Mouse (Mus musculus) stomach, embryonic 16.5 days (tissue): ENCODE results near the gene 1810043G02Rik. TPM values are rescaled to one million over a fixed set of nuclear protein-coding genes. Genes with fewer than 3 reads are reported as not detected.

Experiments used
- ATAC-seq: fragments of 200-750 bp; cut with Nextera tagmentation; 2 replicates; pipeline ENCODE4 v1.8.0; 2017; ENCODE audit warnings: moderate number of reproducible peaks, moderate TSS enrichment; ENCODE audit not compliant: insufficient read depth, low FRiP score
- H3K27ac ChIP-seq: fragments of 300-500 bp; sonication (generic); 2 replicates; pipeline ENCODE4 v1.5.1; 2014; ENCODE audit warnings: low read length
- H3K27me3 ChIP-seq: fragments of 300-500 bp; sonication (generic); 2 replicates; pipeline ENCODE4 v1.6.1; 2014; ENCODE audit warnings: low read length, control low read depth, mixed read lengths; ENCODE audit not compliant: control insufficient read depth, insufficient read depth
- H3K36me3 ChIP-seq: fragments of 300-500 bp; sonication (generic); 2 replicates; pipeline ENCODE4 v1.6.1; 2014; ENCODE audit warnings: low read length; ENCODE audit not compliant: control insufficient read depth, insufficient read depth
- H3K4me1 ChIP-seq: fragments of 300-500 bp; sonication (generic); 2 replicates; pipeline ENCODE4 v1.6.1; 2014; ENCODE audit warnings: low read length, control low read depth, mixed read lengths; ENCODE audit not compliant: control insufficient read depth, insufficient read depth
- H3K4me2 ChIP-seq: fragments of 300-500 bp; sonication (generic); 2 replicates; pipeline ENCODE4 v1.6.1; 2014; ENCODE audit warnings: low read depth, low read length, mixed read lengths
- H3K4me3 ChIP-seq: fragments of 300-500 bp; sonication (generic); replicated peaks from 2 replicates; pipeline ENCODE4 v1.5.1; 2014; ENCODE audit warnings: mild to moderate bottlenecking, low read length
- H3K9ac ChIP-seq: fragments of 300-500 bp; sonication (generic); 2 replicates; pipeline ENCODE4 v1.6.1; 2014; ENCODE audit warnings: low read length
- H3K9me3 ChIP-seq: fragments of 300-500 bp; sonication (generic); replicated peaks from 2 replicates; pipeline ENCODE4 v1.6.1; 2016; ENCODE audit warnings: low read length, control low read depth; ENCODE audit not compliant: control insufficient read depth
- WGBS: fragments of 180-500 bp; shearing (Covaris S2); extraction: QIAGEN DNeasy Blood & Tissue Kit; methylation state at CpG from one replicate; pipeline ENCODE4 v1.1.7; 2014; 5-methylcytosine and 5-hydroxymethylcytosine counted together
- polyA plus RNA-seq: library from polyadenylated mRNA; unstranded; fragments of >200 nt; fragmentation: Nextera tagmentation; extraction: Ambion mirVana; gene quantifications from 2 replicates; pipeline ENCODE4 v1.2.1, GENCODE M21; 2015

Gene 1810043G02Rik
- polyA plus RNA-seq, 1 experiment from 2014 or later = 24.8 TPM

GRCm38 (mm10) chr10:78001796-78002195 is 23.5 kb downstream of the 1810043G02Rik start:
- ATAC-seq = no peak
- Histone ChIP-seq H3K9me3 (no peaks in the 10 kb centered on the region), H3K4me2 (no peak overlapping the region), H3K4me1 (peaks cover 18% of the 10 kb centered on the region), H3K36me3 (peaks cover 14% of the 10 kb centered on the region), H3K4me3 (no peak overlapping the region), H3K9ac (no peak overlapping the region), H3K27me3 (no peaks in the 10 kb centered on the region), H3K27ac (no peak overlapping the region)
- 83% methylated on average over 11 of the region's 11 CpGs for WGBS

GRCm38 (mm10) chr10:78002316-78002715 is 24.0 kb downstream of the 1810043G02Rik start:
- peaks cover 14% of the 10 kb centered on the region for H3K36me3 ChIP-seq
- no peak overlapping the region for H3K27ac ChIP-seq
- H3K4me3 ChIP-seq = no peak overlapping the region
- no peaks in the 10 kb centered on the region for H3K9me3 ChIP-seq
- 92% methylated on average over 2 of the region's 2 CpGs for WGBS
- peaks cover 23% of the 10 kb centered on the region for H3K4me1 ChIP-seq
- H3K27me3 ChIP-seq = no peaks in the 10 kb centered on the region
- no peak for ATAC-seq
- no peak overlapping the region for H3K9ac ChIP-seq
- H3K4me2 ChIP-seq = no peak overlapping the region

- Histone ChIP-seq H3K9ac (no peak overlapping the region; the same call in 1 of the 2 replicates), H3K4me2 (no peak overlapping the region), H3K9me3 (no peaks in the 10 kb centered on the region), H3K27me3 (no peaks in the 10 kb centered on the region), H3K36me3 (peaks cover 8% of the 10 kb centered on the region), H3K27ac (peak overlapping the region; percentile 16; the same call in 1 of the 2 replicates), H3K4me3 (no peak overlapping the region), H3K4me1 (peaks cover 39% of the 10 kb centered on the region)
- peak; percentile 26; the same call in 1 of the 2 replicates for ATAC-seq
- WGBS = 75% methylated on average over 3 of the region's 3 CpGs
These were observed 26.3 kb downstream of the 1810043G02Rik start for GRCm38 (mm10) chr10:78004479-78005100.

- peak overlapping the region; percentile 86 for H3K9ac ChIP-seq
- no peak for ATAC-seq
- peaks cover 43% of the 10 kb centered on the region for H3K4me1 ChIP-seq
- H3K4me3 ChIP-seq = no peak overlapping the region
- H3K36me3 ChIP-seq = no peaks in the 10 kb centered on the region; the same call in 1 of the 2 replicates
- no peaks in the 10 kb centered on the region for H3K9me3 ChIP-seq
- no peaks in the 10 kb centered on the region for H3K27me3 ChIP-seq
- peak overlapping the region; percentile 14; the same call in 1 of the 2 replicates for H3K4me2 ChIP-seq
- 85% methylated on average over 4 of the region's 4 CpGs for WGBS
- H3K27ac ChIP-seq = peak overlapping the region; percentile 22; the same call in 1 of the 2 replicates
These were observed 27.6 kb downstream of the 1810043G02Rik start for GRCm38 (mm10) chr10:78005791-78006438.

DNA sequence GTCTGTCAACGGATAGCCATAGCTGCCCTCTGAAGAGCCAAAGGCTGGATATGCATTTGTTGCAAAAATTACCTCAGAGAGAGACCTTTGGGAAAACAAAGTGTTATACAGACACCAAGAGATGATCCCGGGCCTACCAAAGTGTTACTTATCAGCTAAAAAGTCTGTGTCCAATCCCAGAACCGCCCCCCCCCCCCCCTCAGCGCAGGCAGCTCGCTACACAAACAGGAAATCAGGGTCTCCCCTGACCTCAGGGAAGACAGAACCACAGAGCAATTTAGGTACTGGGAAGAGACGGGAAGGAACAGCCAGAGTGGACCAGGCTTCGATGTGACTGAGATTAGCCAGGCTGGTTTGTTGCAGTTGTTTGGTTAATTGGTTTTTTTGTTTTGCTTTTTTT is 28.9 kb downstream of the 1810043G02Rik start:
- H3K4me1 ChIP-seq = peaks cover 43% of the 10 kb centered on the region
- peak overlapping the region; percentile 82 for H3K4me2 ChIP-seq
- H3K9ac ChIP-seq = peak overlapping the region; percentile 86
- no peaks in the 10 kb centered on the region for H3K36me3 ChIP-seq
- no peaks in the 10 kb centered on the region for H3K27me3 ChIP-seq
- no peak overlapping the region for H3K4me3 ChIP-seq
- ATAC-seq = no peak
- H3K9me3 ChIP-seq = no peaks in the 10 kb centered on the region
- H3K27ac ChIP-seq = peak overlapping the region; percentile 46; the same call in 1 of the 2 replicates
- 29% methylated on average over 7 of the region's 7 CpGs for WGBS

- H3K4me3 ChIP-seq = peak overlapping the region; percentile 75
- H3K36me3 ChIP-seq = no peaks in the 10 kb centered on the region
- H3K9ac ChIP-seq = peak overlapping the region; percentile 86
- peak overlapping the region; percentile 82 for H3K4me2 ChIP-seq
- no peaks in the 10 kb centered on the region for H3K9me3 ChIP-seq
- ATAC-seq = no peak
- H3K27ac ChIP-seq = peak overlapping the region; percentile 99
- 75% methylated on average over 3 of the region's 3 CpGs for WGBS
- H3K4me1 ChIP-seq = peaks cover 43% of the 10 kb centered on the region
- H3K27me3 ChIP-seq = no peaks in the 10 kb centered on the region
These were observed 29.8 kb downstream of the 1810043G02Rik start for GRCm38 (mm10) chr10:78008169-78008568.

GRCm38 (mm10) chr10:78009184-78009944 is 31.0 kb downstream of the 1810043G02Rik start:
- H3K4me3 ChIP-seq = peak overlapping the region; percentile 75
- peak overlapping the region; percentile 99 for H3K27ac ChIP-seq
- H3K4me1 ChIP-seq = peaks cover 43% of the 10 kb centered on the region
- H3K27me3 ChIP-seq = no peaks in the 10 kb centered on the region
- ATAC-seq = peak; percentile 96
- peak overlapping the region; percentile 86 for H3K9ac ChIP-seq
- H3K36me3 ChIP-seq = no peaks in the 10 kb centered on the region
- peak overlapping the region; percentile 82 for H3K4me2 ChIP-seq
- no peaks in the 10 kb centered on the region for H3K9me3 ChIP-seq
- WGBS = under 1% methylated on average over 59 of the region's 59 CpGs

- H3K27ac ChIP-seq = peak within 1 kb of the TSS; percentile 99
- ATAC-seq = peak; percentile 2; the same call in 1 of the 2 replicates
- H3K4me2 ChIP-seq = peak within 1 kb of the TSS; percentile 82
- 0% methylated on average over 9 of the region's 9 CpGs for WGBS
- peak within 1 kb of the TSS; percentile 86 for H3K9ac ChIP-seq
- no peaks in the 10 kb centered on the region for H3K27me3 ChIP-seq
- peak within 1 kb of the TSS; percentile 75 for H3K4me3 ChIP-seq
- H3K36me3 ChIP-seq = no peaks in the 10 kb centered on the region
- H3K9me3 ChIP-seq = no peaks in the 10 kb centered on the region
- peaks cover 41% of the 10 kb centered on the region for H3K4me1 ChIP-seq
These were observed 31.6 kb downstream of the 1810043G02Rik start, which contains the start of gene Pfkl for GRCm38 (mm10) chr10:78009945-78010293. Pfkl (minus strand) TSS chr10:78010083.

DNA sequence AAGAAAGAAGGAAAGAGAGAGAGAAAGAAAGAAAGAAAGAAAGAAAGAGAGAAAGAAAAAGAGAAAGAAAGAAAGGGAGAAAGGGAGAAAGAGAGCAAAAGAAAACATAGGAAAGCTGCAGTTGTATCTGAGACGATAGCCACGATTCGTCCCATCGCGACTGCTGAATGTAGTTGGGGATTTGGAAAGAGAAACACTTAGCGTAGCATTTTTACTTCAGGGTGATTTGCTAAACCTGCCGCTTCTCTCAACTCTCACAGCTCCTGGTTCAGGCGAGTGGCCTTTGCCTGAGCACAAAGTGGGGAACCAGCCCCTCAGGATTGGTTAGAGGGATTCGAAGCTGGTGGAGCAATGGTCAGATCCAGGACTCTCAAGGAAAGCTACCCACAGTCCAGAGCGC is 32.0 kb downstream of the 1810043G02Rik start:
- H3K27ac ChIP-seq = peak overlapping the region; percentile 58
- peak overlapping the region; percentile 30 for H3K4me3 ChIP-seq
- H3K4me2 ChIP-seq = peak overlapping the region; percentile 82
- H3K27me3 ChIP-seq = no peaks in the 10 kb centered on the region
- H3K9me3 ChIP-seq = no peaks in the 10 kb centered on the region
- H3K36me3 ChIP-seq = no peaks in the 10 kb centered on the region
- peak overlapping the region; percentile 67 for H3K9ac ChIP-seq
- WGBS = 14% methylated on average over 10 of the region's 10 CpGs
- peaks cover 39% of the 10 kb centered on the region for H3K4me1 ChIP-seq
- ATAC-seq = no peak
